Mouse (Mus musculus) forelimb bud, embryonic 11.5 days (tissue): ENCODE data around the gene Tmem26.
A peak's percentile ranks its signal among the peaks of the same experiment; 100 is the strongest.
"Not testable (repeated sequence)": the region's sequence is repeated elsewhere in the genome, so short reads cannot be mapped to it uniquely, and the experiment has no call there.

ENCODE experiments used
- DNase-seq: peaks from one replicate; pipeline ENCODE4 v3.0.0-alpha.2; 2012; ENCODE audit warnings: low read depth, low spot score

The Tmem26 gene

DNA sequence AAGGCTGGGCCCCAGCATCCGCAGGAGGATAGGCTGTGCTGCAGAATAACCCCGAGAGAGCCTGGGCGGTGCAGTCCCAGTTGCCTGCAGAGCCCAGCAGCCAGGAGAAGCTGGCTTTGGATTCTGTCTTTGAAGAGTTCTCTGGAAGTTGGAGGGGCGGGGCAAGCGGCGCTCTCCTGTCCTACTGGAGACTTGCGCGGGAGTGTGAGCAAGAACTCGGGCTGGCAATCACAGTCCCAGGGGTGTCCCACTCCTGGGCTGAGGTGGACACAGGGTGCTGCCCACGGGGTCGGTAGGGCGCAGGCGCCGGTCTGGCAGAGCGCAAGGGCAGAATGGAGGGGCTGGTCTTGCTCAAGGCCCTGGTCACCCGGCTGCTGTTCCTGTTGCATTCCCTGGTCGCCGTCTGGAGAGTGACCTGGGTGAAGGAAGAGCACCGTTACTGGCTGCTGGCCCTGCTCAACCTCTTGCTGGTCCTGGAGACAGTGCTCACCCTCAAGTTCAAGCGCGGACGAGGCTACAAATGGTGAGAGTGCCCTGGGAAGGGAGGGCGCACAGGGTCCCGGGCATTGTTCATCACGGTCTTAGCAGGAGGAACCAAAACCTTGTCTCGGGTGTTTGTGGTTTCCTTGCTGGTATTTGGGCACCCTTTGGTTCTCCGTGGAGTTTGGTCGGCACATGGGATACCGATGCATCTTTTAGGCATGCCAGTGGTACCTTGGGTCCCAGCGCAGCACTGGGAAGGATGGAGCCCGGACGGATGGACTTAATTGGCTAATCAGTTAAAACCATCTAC lies at the start of gene Tmem26:
Gene Tmem26, plus strand, starts transcription at position 79 of the 793 bp plus-strand sequence.
- DNase-seq, result peak; percentile 35

DNA sequence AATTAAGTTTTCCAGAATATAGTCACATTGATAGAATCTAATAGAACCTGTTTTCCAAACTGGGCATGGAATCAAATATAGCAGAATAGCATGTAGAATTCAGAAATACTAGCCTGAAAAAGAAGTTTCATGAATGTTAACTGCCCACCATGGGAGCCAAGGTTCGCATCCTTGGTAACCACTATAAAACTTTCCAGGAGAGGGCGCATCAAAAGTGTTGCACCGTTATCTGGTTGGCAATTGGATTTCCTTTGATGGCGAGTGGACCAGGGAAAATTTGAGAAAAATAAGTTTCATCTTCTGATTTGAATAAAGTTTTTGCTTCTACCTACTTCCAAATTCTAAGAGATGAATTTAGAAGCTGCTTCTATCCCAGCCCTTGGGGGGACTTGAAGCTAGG lies 44.8 kb upstream of the Tmem26 start:
- no peak for DNase-seq

DNA sequence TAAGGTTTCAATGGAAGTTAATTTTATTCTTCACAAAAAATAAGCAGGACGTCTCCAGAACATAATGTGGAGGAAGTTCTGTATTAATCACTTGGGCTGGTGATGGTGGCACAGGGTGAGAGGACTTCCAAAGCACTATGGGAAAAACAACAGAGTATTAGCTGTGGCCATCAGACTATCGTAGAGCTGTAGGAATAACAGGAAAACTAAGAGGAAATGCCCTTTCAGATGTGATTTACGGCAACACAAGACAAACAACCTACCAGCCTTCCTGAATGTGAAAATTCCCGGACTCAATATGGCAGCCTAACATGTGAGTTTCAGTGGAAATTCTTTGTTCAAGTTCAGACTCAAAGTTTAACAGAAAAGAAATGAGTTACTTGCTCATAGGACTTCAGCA lies 42.2 kb upstream of the Tmem26 start:
- no peak for DNase-seq

DNA sequence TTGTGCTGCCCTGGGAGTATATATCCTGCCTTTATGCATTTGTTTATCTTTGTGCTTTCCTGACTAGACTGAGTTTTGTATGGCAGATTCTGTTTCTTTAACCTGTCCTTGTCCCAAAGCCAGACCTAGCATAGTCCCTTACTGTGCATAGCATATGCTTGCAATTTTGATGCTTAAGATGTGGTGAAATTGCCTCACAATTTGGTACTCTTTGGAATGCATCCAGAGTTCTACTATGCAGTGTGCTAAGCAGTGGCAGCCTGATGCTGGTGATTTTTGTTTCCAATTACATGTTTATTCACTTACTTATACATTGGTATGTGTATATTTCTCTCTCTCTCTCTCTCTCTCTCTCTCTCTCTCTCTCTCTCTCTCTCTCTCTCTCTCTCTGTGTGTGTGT lies 37.9 kb upstream of the Tmem26 start:
- DNase-seq, result no peak

DNA sequence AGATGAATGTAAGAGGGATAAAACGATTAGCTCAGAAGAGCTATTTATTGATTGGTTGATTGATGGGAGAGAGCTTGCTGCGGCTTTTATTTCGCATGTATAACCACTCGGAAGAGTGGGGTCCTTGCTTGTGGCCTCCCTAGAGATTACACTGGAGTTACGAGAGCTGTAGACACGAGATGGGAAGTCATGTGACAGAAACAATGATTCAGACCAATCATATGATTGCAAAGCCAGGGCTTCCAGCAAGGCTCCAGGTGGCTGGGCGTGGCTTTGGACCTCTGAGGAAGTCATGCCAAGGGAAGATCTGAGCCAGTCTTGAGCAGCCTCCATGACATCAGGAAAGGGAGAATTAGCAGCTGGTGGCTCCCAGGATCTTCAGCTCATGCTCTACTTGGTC lies 32.3 kb upstream of the Tmem26 start:
- DNase-seq, result no peak

DNA sequence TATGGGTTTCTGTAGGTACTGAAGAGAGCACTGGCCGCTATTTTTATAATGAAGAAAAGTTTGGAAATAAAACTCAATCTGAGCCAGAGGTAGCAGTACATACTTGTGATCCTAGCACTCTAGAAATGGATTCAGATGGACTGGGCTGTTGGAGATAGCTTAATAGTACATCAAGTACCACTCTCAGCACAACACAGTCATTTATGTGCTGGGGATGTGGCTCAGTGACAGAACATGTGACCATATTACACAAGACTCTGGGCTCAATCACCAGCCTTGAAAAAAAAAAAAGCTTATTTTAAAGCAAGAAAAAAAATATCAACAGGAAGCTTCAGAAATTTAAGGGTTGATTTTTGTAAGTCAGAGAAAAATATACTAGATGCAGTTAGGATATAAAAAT lies 31.0 kb upstream of the Tmem26 start:
- no peak for DNase-seq

DNA sequence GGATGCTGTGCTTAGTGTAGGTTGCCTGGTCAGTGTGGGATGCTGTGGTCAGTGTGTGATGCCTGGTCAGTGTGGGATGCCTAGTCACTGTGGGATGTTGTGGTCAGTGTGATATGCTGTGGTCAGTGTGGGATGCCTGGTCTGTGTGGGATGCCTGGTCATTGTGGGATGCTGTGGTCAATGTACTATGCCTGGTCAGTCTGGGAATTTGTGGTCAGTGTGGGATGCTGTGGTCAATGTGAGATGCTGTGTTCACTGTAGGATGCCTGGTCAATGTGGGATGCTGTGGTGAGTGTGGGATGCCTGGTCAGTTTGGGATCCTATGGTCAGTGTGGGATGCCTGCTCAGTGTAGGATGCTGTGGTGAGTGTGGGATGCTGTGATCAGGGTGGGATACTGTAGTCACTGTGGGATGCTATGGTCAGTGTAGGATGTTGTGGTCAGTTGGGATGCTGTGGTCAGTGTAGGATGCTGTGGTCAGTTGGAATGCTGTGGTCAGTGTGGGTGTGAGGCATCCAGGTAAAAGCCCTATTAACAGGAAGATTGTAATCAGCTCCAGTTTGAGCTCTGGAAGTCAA lies 27.6 kb upstream of the Tmem26 start:
- no peak for DNase-seq

DNA sequence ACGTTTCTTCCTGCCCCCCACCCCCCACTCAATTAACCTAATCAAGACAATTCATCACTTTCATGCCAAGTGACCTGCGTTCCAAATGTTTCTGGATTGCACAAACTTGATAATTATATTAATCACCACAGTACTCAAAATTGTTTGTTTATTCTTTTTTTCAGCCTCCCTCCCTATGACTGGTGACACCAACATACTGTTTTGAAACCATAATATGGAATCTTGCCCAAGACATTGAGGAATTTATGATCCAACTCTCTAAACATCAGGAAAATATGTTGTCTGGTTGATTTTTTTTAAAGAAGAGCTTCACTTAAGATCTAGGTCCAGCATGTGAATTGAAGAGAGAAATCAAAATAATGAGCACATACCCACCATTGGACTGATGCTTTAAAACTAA lies 19.2 kb upstream of the Tmem26 start:
- DNase-seq, result no peak

DNA sequence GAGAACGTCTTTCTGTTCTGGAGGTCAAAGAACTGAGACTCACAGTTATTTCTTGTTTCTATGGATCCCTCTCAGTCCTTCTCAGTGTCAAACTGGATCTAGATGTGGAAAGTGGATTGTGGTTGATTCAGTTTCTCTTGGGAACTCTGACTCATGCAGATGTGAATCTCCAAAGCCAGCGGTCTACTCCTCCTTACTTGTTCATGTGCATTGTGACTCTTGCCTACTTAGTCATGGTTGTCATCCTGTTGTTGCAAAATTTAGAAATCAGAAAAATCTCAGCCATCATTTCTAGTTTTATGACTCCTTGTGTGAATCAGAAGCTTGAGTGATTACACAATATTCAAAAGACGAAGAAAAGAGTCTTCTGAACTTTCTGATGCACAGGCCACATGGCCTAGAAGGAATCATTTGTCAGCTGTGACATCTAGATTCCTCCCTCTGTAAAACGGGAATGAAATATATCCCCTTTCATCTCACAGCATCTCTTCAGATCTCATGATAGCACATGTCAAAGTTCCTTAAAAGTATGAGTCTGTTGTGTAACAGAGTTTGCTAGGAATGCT lies 17.9 kb upstream of the Tmem26 start:
- DNase-seq, result no peak

DNA sequence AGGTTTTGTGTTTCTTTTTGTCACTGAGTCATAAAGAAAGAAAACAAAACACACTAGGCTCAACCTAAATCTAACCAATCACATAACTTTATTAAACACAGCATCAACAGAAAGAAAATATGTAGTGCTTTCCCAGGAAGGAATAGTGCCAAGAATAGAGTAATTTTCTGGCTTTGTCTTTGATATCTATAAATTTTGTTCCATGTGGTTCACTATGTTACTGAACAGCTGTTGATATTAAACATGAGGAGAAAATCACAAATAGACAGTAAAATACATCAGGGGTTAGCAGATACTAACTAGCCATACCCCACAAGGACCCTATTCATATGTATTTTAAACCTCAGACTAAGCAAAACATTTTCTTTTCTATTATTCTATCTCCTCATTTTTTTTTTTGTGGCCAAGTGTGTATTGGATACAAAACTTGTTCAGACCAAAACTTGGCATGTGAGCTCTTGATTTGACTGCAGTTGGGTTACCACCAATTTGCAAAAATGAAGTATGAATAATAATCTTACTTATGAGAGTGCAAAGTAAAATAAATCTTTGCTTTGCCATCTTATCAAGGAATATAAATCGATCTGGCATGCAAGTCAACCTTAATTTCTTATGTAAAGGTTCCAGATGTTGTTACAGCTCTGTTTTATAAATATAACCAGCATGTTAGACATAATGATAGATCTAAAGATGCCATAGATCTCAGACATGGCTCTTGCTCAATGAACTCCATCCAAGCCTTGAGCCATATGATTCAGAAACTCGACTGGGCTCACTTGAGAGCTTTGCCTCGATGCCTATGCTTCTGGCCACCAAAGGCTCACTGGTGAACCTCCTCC lies 16.2 kb upstream of the Tmem26 start:
- DNase-seq, result no peak

DNA sequence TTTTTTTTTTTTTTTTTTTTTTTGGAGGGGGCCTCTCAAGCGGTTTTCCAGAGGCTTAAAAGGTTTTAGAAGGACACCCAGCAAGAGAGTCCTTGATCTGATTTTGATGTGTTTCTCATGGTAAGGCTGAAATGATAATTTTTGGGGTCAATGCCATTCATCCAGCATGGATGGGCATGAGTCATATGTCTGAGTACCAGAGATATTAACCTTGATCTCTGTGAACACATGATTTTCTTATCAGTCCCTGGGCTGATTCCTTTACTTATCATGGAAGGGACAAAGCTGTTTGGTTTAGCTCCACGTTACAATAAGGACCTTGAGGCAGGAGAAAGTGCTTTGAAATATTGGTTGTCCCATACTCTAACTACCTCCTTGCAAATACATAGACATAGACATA lies 10.5 kb upstream of the Tmem26 start:
- DNase-seq, result no peak

DNA sequence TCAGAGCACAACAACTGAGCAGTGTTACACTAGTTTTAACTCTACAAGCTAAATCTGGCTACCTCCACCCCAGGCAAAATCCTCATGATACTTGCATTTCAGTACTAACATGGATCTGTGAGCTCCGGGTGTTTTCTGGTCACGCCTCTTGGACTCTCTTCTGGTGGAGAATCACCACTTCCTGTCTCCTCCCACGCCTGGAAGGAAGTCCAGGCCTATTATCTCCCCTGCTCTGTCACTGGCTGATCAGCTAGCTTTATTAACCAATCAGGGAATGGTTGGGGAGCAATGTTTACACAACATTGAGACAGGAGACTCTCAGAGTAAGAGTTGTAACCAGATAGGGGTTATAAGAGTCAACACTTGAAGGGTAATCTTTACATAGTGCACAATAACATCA lies 9.1 kb upstream of the Tmem26 start:
- DNase-seq, result no peak

DNA sequence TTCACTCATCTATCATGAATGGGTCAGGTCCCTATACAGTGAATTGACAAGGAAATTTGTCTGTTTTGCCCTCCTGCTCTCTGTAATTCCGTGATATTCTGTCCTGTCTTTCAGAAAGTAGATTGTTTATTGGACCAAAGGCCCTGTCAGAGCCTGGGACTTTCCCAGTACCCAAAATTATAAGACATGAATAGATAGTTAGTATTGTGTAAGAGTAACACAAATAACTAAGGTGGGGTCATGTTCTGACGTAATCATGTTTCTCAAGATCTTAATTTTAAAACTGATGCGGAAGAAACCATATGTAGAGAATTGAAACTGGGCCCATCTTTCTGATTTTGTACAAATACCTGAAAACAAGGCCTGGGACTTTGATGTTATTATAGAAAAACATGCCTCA lies 8.1 kb upstream of the Tmem26 start:
- no peak for DNase-seq

DNA sequence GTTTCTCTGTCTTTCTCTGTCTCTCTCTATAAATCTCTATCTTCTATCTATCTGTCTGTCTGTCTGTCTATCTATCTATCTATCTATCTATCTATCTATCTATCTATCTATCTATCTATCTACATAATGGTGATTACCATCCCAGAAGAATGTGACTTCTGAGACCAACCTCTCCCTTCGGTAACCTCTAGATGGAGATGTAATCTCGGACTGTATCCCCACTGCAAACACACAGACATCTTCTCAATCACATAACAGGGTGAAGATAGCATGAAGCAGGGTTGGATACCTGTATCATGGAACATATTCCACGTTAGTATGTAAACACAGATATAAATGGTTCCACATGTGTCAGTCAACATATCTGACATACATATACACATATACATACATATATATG lies 5.1 kb upstream of the Tmem26 start:
- no peak for DNase-seq

DNA sequence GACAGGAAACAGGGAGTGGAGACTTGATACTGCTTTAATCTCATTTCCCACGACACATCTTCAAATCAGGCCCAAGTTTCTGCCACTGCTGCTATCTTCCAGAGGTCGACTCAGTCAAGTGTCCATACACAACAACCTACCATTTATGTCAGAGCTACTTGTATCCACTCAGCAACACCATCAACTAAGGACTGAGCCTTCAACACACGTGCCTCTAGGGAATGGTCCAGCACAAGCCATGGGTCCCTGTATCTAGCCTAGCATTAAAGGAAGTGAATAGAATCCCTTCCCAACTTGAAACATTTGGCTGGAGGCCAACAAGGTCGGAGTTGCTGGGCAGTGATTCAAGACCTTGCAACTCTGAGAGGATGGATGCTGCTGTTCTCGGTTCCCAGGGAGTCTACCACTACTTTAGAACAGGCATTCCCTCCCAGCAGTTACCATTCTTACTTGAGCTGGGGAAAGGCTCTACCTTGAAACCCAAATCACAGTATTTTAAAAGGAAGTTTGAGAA lies 2.5 kb upstream of the Tmem26 start:
- no peak for DNase-seq

DNA sequence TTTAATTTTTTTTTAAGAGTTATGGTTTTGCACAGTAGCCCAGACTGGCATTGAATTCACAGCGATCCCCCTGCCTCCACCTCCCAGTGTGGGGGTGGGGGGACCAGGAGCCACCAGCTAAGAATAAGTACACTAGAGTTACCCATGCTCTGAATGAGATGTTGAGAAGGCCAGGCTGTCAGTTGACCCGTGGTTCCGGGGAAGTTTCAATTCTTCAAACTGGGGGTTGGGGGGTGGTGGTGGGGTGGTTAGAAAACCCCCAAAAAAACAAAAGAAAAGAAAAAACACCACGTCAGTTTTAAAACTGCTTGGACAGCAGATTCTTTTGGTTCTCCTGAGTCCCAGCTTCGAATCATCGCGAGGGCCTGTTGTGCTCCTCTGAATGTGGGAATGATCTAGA lies 431 bp upstream of the Tmem26 start:
- DNase-seq, result no peak

DNA sequence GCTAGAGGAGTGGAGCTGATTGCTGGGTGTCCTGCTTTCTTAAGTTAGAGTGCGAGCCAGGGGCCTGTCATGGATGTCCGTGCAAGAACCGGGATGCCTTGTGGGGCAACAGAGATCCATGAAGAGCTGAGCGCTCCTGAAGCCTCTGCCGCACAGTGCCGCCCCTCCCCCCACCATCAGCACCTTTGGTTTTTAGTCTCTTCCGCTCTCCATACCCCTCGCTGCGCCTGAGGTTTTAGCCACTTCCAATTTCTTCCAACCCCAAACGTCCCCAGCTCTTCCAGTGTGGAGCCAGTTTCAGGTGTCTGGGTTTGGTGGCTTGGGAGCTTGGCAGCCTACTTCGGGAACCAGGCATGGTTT lies 895 bp downstream of the Tmem26 start:
- peak; percentile 11 for DNase-seq

DNA sequence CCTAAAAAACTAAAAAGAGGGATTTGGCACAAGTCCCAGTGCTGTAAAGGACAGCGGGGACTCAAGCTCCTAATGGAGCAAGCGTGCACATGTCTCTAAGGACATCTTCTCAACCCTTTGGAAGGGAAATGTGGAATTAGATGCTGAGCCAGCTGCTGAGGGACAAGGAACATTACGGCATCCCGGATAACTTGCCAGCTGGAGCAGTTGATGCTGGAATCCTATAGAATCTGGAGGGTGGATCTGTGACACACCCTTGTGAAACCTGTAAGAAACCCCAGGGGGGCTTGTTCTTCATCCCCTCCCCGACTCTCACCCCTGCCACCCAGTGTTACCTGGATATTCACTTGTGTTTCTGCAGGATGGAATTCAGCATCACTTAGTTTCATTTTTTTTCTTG lies 4.0 kb downstream of the Tmem26 start:
- no peak for DNase-seq

DNA sequence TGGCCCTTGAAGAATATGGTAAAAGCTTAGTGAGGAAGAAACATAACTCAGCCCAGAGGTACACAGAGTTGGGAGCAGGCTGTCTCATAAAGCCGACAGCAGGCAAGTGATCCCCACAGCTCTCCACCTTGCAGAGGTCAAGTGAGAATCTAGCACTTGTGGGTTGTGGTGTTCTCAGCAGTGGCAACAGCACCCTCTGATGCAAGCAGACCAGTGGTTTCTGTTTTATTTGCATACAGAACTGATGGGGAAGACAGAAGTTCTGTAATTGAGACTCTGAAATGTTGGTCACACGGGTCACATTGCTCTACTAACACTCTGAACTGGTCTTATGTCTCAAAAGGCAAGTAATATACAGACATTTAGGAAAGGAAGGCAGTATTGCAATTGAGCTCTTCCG lies 12.2 kb downstream of the Tmem26 start:
- no peak for DNase-seq

DNA sequence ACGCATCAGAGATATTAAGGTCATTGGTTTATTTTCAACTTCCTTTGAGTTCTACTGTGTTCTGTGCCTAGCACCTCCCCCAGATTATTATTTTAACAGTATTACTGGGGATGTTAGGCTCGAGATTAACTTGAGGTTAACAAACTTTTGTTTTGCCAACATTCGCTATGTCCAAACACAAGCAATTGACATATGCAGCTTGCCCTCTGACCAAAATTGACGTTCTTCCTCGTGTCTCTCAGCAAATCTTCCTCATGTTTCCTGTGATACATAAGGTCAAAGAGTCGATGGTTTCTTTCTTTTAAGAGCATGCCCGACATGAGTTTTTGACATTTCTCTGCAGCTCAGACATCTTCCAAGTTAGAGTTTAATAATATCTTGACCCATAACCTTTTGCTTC lies 13.9 kb downstream of the Tmem26 start:
- no peak for DNase-seq

DNA sequence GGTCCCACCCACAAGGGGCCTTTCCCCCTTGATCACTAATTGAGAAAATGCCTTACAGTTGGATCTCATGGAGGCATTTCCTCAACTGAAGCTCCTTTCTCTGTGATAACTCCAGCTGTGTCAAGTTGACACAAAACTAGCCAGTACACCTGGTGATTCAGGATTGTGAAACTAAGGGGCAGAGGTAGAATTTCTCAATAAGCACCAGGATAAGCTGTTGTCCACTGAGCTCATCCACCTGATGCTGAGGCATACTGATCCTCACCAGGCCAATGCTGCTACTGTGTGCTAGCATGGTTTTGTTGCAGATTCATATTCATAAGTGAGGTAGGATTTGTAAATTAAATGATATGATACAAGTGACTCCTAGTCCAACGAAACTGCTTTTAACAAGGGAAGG lies 15.5 kb downstream of the Tmem26 start:
- not testable (repeated sequence) for DNase-seq

DNA sequence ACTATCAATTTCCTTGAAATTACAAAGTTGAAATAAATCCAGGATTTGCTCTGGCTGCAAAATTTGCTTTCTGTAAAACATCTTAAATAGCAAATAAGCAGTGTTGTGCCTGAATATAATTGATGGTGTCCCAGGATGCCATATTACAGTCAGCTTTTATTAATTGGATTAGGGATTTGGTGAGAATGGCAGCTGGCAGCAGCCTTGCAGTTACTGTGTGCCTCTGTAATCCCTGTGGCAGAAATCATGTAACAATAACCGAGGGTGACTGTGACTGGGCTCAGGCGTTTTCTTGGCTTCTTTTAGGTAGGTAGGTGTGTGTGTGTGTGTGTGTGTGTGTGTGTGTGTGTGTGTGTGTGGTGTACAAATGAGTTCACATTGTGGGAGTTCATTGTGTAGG lies 16.8 kb downstream of the Tmem26 start:
- DNase-seq, result no peak
